Mouse (Mus musculus) right cerebral cortex, adult 2 months (tissue): ENCODE results near the gene Eppin.
"Not testable (repeated sequence)": the region's sequence is repeated elsewhere in the genome, so short reads cannot be mapped to it uniquely, and the experiment has no call there.

Source experiments
- DNase-seq, 2 experiments: peaks; one replicate each; pipeline ENCODE4 v3.0.0; 2021 to 2022; ENCODE audit warnings: low spot score in 2 of 2

Eppin gene

DNA sequence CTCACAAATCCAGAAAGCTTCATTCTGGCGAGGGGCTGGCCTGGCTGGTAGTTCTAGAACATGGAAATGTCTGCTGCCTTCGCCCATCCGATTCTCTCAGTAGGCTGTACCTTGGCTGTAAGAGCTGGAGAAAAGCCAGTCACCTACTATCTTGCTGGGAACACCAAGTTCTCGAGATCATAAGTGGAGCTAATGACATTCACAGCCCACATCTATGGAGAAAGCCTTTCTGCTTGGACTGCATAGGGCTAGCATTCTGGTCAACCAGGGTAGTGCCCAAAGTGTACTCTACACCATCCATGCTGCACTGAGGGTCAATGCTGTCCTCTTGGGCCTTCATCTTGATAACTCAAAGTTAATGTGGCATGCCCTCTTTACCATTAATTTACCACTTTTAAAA is at the start of gene Eppin:
Gene Eppin (minus strand): TSS at position 101 of the 400 bp plus-strand sequence.
- DNase-seq: no peak

DNA sequence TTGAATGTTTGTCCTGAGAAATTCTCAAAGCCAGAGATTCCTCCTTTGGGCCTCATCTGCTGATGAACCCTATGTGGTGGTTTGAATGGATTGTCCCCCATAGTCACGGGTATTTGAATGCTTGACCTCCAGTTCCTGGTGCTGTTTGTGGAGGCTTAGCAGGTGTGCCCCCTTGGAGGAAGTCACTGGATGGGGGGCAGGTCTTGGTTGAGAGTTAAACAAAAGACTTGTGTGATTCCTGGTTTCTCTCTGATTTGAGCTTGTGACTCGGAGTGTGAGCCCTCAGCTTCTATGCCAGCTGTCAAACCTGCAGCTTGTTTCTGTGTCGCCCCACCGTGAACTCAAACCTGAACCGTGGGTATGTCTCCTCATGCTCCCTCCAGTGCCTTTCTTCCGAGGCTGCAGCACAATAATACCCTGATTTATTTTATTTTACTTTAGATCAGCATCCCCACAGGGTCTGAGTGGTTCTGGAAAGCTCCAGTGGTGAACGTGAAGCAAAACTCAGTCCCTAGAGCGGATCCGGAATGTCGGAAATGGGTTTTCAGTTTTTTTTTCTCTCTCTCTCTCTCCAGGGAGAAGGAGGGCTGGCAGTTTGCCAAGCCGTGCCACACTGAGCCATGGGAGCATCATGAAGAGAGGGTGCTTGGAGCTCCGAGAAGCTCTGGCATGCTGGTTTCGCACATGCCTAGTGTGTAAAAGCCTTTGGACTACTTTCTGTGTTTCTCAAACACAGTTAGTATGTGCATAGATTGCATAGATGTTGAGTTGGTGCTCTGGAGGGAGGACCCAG is 48.7 kb upstream of the Eppin start:
- peak in 1 of 2 experiments; percentile 12 for DNase-seq

DNA sequence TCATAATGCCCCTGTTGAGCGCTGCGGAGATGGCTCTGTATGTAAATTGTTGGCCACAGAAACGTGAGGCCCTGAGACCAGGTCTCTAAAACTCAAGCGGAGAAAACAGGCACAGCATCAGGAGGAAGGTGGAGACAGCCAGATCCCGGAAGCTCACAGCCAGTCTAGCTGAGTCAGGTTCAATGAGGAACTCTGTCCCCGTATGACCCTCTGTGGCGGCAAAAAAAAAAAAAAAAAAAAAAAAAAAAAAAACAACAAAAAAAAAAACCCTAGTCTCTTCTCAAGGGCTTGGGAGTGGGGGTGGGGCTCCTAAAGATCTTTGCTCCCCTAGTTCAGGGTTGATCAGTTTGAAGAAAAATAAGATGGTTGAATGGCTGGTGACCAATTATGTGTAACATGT is 47.7 kb upstream of the Eppin start:
- no peak for DNase-seq

DNA sequence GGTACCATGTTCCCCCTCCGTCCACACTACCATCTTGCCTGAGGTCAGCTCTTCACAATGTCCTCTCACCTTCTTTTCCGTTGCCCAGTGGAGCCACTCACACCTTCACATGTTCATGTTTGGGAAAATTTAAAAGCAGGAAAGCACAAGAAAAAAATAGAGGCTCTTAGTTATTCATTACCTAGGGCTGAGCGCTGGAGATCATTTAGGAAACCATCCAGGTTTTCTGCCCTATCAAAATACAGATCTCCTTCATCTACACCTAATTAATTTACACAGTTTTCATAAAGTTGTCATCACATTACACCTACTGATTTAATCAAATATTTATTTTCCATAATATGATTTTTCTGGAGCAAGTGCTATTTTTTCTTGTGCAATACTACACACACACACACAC is 45.3 kb upstream of the Eppin start, which contains the start of gene Wfdc16:
Gene Wfdc16 (minus strand): TSS at position 101 of the 400 bp plus-strand sequence.
- no peak for DNase-seq

DNA sequence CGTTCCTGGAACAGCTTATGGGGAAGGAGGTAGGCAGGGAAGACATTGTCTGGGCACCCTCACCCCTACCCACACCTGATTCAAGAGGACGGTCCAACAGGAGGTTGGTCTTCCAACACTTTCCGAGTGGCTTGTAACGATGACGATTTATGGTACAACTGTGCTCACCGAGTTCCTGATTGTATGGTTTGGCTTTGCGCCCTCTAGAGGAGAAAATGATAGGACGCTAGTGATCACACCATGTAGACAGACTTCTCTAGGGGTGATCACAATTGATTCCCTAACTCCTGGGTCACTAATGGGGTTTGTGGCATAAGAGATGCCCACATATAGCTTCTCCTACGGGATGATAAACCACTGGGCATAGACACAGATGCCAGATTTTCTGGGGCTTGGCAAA is 41.9 kb upstream of the Eppin start:
- DNase-seq: no peak

DNA sequence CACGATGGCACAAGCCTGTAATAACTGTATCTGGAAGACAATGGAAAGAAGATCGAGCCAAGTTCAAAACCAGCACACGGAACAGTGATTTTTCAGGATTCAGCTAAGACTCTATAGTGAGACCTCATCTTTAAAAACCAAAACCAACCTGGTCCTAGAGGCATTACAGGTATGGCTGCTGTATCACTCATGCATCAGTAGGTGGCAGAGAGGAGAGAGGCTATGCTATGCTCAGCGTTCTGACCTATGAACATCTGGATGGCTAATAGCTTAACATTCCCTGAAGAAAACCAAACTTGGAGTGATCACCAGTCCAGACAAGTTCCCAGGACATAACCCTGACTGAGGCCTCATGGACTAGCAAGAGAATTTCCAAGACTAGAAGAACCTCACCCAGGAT is 28.4 kb upstream of the Eppin start:
- DNase-seq: no peak

DNA sequence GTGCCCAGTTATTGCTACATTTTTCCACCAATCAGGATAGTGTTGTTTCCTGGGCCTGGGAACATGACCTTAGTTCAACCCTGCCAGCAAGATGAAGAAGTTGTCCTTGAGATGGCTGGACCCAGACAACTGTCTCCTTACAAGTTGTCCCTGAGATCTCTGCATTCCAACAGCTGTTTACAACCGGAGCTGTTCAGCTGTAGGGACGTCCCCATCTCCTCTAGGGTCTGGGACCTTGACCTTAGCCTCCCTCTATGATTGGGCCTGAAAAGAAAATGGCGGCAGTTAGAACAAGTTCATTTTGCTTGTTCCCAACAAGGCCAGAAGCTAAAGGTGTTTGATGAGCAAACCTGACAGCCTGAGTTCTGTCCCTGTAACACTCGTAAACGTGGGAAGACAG is 25.7 kb upstream of the Eppin start:
- DNase-seq: no peak

DNA sequence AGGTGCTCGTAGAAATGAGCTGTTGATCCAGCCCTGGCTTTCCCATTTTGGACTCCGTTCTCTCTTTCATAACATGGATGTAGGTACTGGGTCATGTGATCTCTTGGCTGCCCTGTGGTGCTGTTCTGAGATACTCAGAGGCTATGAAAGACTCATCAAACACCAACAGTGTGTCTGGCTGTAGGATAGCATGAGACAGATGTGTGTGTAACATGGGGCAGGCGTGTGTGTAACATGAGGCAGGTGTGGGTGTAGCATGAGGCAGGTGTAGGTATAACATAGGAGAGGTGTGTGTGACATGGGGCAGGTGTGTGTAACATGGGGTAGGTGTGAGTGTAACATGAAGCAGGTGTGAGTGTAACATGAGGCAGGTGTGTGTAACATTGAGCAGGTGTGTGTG is 22.0 kb upstream of the Eppin start:
- DNase-seq: no peak

DNA sequence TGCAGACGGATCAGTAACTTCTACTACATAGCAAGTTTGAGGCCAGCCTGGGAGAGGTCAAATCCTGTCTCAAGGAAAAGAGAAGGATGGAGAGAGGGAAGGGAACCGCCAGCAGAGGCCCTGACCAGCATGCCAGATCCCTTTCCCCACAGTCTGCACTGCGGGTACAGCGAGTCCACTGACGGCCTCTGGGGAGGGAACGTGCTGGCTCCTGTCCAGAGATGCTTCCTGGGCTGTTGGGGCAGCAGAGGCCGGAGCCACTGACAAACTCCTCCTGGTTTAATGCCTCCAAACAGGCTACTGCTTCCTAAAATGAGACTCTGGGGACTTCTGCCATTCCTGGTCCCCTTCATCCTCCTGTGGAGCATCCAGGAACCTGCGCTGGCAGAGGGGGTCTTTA is 20.1 kb upstream of the Eppin start, which contains the start of the genes Wfdc6b and Wfdc8:
Gene Wfdc6b (plus strand): TSS at position 52 of the 400 bp plus-strand sequence.
Gene Wfdc8 (minus strand): TSS at position 156 of the 400 bp plus-strand sequence.
- not testable (repeated sequence) for DNase-seq

DNA sequence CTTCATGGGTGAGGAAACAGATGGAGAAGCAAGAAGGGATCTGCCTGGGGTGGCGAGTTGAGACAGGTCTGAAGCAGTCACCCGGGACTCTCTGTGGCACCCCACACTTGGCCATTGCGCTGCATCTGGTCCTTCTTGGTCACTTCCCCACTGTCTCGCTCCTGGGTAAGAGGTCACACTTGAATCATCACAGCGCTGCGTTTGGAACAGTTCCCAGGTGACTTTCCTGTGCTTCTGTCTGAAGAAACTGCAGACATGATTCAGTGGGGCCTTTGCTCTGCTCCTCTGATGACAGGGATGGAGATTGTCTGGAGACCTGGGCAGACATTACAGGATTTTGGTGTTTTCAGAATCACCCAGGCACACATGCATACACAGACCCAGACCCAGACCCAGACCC is 15.4 kb upstream of the Eppin start:
- no peak for DNase-seq

DNA sequence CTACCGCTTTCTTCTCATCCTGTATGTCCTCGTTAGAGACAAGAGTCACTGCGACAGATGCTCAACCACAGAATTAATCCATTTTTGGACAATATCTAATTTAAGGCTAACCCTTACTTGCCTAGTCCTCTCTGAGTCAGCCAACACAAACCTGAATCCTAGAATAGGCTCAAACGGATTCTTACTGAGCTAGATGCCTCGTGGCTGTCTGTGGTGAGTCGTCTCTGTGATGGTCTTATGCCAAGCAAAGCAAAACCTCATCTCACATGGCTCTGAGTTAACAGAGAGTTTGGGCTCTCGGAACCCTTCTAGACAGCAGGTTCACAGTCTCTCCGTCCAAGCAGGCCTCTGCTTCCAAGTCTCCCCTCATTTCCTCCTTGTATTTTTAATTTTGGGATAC is 11.0 kb upstream of the Eppin start:
- peak; percentile 6 to 23 for DNase-seq

DNA sequence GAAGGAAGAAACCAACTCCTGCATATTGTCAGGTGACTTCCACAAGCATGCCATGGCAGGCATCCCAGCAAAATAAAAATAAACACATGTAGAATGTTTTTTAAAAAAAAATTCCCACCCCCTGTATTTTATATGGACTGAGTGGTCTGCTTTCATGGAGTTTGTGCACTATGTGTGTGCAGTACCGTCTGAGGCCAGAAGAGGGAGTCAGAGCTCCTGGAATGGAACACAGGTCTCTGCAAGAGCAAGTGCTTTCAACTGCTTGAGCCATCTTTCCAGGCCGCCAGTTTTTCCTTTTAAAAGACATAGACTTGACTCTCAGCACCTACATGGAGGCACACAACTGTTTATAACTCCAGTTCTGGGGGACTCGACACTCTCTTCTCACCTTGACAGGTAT is 10.1 kb upstream of the Eppin start:
- DNase-seq: no peak

DNA sequence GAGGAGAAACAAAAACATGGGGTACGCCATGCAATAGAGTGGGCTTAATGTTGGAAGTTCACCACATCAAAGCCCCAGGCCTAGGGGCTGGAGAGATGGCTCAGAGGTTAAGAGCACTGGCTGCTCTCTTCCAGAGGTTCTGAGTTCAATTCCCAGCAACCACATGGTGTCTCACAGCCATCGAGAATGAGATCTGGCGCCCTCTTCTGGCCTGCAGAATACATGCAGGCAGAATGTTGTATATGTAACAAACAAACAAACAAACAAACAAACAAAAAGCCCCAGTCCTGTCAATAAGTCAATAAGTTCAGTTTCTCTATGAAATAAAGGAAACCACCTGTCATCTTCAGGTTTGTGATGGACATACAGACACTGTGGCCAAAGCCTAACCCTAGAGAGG is 6.8 kb upstream of the Eppin start:
- no peak for DNase-seq

DNA sequence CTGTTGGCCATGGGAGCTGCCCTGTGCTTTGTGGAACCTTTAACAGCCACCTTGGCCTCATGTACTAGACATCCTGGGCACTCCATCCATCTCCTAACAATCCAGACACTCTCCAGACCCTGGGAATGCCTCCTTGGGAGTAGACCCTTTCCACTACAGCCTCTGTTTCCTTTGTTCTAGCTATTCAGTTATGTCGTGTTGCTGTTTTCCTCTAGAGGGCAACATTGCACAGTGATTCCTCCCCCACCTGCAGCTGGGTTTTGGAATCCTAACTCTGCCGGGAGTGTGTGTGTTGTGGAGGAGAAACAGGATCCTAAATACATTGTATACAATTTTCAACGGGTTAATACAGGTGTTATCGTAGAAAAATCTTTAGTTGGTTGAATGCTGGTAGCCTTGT is 1.4 kb downstream of the Eppin start:
- DNase-seq: peak; percentile 13 to 48

DNA sequence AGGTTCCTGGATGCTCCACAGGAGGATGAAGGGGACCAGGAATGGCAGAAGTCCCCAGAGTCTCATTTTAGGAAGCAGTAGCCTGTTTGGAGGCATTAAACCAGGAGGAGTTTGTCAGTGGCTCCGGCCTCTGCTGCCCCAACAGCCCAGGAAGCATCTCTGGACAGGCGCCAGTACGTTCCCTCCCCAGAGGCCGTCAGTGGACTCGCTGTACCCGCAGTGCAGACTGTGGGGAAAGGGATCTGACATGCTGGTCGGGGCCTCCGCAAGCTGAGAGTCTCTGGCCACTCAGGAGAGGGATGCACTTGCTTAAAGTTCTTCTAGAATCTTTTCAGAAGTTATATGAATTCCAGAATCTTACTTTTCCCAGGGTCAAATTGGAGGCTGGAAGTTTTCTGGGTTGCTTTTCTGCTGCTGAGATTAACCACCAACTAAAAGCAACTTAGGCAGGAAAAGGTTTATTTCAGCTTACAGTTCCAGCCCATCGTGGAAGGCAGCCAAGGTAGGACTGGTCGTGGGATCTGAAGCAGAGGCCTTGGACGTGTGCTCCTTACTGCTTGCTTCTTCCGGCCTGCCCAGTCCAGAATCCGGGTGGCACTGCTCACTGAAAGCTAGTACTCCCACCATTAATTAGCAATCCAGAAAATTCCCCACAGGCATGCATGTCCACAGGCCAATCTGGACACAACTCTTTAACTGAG is 8.2 kb downstream of the Eppin start, which contains the start of gene Wfdc6a:
Gene Wfdc6a (minus strand): TSS at position 423 of the 701 bp plus-strand sequence.
- not testable (repeated sequence) for DNase-seq

DNA sequence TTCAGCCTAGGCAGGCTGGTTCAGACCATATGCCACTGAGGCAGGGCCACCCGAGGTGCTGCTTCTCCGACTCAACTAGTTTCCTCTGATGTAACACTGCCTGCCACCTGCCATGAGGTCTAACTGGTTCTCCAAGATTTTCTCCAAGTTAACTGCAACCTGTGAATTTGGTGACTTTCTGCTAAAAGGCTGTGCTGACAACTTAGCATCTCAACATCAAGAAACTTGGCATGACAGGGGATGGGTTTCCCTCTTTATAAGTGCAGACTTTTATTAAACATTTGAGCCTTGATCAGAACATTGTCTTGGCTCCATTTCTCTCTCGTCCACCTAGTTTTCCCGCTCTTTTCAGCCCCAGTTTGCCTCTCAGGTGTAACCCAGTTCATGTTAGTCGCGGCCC is 20.0 kb downstream of the Eppin start, which contains the start of gene Spint3:
Gene Spint3 (minus strand): TSS at position 101 of the 400 bp plus-strand sequence.
- not testable (repeated sequence) for DNase-seq

DNA sequence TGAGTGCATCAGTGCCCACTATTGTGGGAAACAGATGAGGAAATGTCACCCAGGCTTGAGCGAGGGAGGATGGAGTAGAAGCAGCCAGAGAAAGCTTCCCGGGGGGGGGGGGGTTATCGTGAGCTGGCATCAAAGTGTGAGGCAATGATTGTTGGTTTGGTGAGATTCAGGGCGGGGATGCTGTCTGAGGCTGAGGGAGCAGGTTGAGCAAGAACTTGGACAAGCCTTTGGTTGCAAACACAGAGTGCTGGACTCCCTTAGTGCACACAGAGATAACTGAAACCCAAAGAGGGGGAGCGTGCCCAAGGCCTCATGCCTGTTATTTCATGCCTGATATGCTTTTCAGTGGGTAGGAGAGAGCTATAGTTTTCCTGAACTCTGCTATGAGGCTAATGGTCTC is 25.9 kb downstream of the Eppin start:
- no peak for DNase-seq

DNA sequence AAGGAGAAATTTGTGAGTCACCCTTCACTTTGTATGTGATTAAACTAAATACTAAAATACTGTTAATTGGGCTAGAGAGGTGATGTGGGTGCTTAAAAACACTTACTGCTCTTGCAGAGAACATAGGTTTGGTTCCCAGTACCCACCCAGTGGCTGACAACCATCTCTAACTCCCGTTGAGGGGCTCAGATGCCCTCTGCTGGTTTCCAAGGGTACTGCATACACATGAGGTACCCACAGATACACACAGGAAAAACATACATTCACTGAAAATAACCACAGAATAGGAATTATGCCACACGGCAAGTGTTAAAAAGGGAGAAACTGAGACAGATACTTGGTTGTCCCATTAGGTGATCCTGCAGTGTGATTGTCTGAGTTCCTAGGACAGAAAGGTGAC is 26.4 kb downstream of the Eppin start:
- no peak for DNase-seq

DNA sequence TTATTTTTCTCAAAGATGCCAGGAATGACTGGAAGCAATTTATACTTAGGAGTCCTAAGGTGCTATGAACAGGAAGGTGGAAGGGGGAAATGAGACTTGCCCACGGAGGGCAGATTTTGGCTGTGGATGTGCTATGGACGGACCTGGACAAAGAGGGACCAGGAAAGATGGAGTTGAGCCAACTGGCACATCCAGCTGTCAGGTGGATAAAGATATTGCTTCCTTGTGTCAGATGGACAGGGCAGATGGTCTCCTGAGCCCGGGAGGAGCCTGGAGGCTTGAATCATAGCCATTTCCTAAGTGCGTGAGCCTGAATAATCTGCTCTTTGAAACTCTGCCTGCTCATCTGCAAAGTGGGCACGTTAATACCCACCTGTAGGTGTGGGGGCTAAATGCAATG is 29.0 kb downstream of the Eppin start:
- DNase-seq: no peak

DNA sequence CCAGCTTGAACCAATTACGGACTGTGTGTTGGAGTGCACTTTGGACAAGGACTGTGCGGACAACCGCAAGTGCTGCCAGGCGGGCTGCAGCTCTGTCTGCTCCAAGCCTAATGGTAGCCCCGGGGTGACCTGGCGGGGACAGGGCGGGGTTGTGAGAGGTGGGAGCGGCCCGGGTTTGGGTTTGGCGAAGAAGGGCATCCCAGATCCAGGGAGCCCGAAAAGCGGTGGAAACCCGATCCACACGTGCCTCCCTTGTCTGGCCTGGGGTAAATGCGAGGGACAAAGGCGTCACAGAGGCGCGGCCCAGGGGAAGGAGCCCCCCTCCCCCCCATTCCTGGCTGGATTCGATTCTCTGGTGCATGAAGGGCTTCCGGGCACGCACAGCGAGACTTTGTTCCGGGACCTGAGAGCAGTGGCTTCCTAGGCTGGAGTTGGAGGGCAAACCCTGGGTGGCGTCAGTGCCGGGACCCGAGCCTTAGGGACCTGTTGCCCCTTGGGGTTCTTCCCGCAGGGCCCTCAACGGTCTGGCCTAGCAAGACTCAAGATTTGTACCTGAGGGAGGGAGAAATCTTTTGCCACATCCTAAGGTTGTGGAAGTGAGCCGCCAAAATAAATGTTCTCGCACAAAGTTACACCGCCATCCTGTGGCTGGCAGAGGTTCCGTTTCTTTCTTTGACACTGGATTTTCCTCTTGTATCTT is 29.9 kb downstream of the Eppin start:
- peak; percentile 52 to 61 for DNase-seq

DNA sequence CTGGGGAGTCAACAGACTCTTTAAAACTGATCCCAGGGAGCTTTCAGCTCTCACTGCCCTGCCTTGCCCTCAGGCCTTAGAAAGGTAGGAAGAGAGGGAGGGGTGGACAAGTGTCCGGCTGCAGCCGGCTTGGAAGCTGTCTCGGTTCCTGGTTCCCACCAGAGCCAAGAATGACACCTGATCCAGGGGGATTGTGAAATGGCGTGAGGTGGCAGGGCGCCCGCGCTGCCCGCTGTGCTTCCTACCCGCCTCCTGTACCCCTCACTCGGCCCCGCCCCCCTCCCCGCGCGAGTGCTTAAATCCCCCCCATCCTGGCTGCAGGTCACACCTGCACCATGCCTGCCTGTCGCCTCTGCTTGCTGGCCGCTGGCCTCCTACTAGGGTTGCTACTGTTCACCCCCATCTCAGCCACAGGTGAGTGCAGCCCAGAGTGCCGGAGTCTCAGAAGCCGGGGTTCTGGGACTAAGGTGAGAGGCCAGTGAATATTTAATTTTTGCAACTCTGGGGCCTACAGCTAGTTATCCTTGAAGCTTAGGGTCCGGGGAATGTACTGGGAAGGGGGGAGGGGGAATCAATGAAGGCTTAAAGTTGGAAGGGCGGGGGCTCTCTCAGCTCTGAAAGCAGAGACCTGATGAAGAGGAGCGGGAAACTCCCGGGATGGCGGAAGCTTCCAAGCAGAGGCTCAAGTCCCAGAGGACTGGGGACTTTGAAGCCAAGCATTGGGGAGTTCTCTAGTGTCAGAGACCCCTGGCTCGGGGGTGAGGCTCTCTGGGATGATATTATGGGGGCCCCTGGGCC is 30.8 kb downstream of the Eppin start, which contains the start of gene Wfdc2:
Gene Wfdc2 (plus strand): TSS at position 23 of the 798 bp plus-strand sequence.
- no peak for DNase-seq
